Mouse (Mus musculus): ENCODE results near the gene Mrpl53. TPM values are rescaled to one million over a fixed set of nuclear protein-coding genes. Genes with fewer than 3 reads are reported as not detected.
A peak's percentile ranks its signal among the peaks of the same experiment; 100 is the strongest.

Gene Mrpl53
- total RNA-seq, 2 experiments from 2014 or later: 20.8 to 44.5 TPM

DNA sequence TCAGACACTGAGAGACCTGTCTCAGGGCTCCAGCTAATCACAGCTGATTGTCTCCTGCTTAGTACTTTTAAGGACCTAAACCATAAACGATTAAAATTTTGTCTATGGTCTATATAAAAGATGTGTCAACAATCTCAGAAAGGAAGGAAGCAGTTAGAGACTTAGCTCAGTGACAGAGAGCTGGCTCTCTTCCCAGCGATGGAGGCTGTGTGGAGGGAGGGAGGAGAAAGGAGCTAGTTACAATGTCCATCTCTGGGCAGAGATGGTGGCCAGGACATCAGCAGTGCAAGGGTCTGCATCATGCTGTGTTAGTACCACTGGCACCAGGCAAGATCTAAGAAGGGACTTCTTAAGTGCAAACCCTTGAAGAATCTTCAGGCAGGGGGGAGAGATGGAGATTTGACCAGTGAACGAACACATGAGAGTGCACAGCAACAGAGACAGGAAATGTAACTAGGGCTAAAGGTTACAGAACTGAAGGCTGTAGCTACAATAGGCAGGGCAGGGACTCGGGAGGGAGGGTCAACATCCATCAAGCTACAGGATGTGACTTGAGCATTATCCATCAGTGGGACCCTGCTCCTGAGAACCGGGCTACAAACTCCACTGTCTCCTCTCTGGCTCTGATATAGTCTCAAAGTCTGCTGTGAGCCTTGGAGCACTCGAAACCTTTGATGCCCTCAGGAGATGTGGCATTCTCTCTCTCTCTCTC, 16.3 kb upstream of the Mrpl53 start:
- no peak for ATAC-seq (ENCODE audit: poor library complexity, severe bottlenecking)

DNA sequence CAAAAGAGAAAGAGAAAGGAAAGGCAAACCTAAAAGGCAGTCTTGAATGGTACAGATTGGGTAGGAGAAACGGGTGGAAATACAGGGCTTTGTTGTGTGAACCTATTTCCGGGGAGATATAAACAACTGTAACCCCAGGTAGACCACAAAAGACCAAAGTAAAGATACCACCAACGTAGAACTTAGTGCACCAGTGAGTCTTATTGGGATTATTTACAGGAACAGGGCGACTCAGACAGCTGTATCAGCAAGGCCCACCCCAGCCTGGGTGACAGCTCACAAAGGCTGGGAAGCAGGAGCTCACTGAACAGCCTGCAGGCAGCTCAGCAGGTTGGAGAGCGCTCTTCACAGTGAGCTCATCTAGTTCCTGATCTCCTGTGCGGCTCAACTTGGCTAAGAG, 12.9 kb upstream of the Mrpl53 start:
- ATAC-seq (ENCODE audit: poor library complexity, severe bottlenecking): peak; percentile 34

DNA sequence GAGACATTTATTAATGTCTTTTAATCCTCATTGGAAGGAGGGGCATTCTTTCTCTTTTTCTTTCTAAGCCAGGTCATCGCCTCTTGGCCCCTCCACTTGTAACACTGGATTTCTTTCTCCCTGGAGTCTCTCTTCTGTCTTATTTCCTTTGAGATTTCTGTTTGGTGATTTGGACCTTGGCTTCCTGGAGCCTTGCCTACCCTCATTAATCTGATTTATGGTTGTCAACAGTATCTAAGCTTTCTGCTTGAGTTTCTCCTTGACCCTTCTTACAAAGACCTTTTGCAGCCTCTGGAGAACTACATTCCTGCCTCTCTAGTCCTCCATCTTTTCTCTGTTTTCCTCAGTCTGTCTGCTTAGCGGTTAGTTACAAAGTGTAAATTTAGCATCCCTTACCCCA, 10.4 kb upstream of the Mrpl53 start:
- no peak for ATAC-seq (ENCODE audit: poor library complexity, severe bottlenecking)

DNA sequence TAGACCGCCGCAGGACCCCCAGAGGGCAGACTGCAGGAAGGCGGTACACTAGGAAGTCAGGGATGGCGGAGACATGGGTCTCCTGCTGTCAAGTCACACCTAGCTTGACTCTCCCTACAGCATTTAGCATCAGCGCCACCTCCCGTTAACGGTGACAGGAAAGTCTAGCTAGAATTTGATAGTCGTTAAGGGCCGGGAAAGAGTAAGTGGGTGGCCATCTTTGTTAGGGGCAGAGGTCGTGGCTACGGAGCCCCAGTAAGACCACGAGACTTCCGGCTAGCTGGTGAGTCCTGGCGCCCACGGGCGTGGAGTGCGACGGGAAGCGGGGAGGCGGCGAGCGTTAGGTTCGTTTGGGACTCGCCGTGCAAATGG, 7.5 kb upstream of the Mrpl53 start, which contains the start of the genes Ccdc142 and Gm42688:
Gene Ccdc142, plus strand, starts transcription at position 286 of the 372 bp plus-strand sequence.
Gene Gm42688, plus strand, starts transcription at position 302 of the 372 bp plus-strand sequence.
- peak; percentile 88 for ATAC-seq (ENCODE audit: poor library complexity, severe bottlenecking)

GRCm38 (mm10) chr6:83101688-83102556, 6.9 kb upstream of the Mrpl53 start:
- ATAC-seq (ENCODE audit: poor library complexity, severe bottlenecking): peak; percentile 77

DNA sequence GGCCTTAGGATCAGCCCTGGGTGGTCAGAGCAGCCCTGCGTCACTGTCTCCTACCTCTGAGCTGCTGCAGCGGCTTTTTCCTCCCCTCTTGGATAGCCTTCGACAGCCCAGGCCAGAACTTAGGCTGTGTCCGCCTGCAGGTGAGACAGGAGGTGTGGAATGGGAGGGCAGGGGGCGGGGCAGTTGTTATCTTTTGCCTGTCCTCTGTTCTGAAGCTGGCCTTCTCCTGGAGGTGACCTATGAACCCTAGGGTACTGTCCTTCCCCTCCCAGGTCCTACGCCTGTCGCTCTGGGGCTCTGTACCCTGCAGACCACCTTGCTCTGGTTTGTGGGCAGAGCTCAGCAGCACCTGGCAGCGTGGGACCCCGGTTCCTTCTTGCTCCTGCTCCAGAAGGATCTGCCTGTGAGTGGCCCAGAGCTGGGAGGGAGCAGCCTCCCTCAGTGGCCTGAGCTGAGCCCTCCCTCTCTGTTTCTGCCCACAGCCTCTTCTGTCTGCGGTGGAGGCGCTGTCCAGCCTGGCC, 5.7 kb upstream of the Mrpl53 start:
- no peak for ATAC-seq (ENCODE audit: poor library complexity, severe bottlenecking)

GRCm38 (mm10) chr6:83104158-83104557, 4.7 kb upstream of the Mrpl53 start:
- ATAC-seq (ENCODE audit: poor library complexity, severe bottlenecking): no peak

DNA sequence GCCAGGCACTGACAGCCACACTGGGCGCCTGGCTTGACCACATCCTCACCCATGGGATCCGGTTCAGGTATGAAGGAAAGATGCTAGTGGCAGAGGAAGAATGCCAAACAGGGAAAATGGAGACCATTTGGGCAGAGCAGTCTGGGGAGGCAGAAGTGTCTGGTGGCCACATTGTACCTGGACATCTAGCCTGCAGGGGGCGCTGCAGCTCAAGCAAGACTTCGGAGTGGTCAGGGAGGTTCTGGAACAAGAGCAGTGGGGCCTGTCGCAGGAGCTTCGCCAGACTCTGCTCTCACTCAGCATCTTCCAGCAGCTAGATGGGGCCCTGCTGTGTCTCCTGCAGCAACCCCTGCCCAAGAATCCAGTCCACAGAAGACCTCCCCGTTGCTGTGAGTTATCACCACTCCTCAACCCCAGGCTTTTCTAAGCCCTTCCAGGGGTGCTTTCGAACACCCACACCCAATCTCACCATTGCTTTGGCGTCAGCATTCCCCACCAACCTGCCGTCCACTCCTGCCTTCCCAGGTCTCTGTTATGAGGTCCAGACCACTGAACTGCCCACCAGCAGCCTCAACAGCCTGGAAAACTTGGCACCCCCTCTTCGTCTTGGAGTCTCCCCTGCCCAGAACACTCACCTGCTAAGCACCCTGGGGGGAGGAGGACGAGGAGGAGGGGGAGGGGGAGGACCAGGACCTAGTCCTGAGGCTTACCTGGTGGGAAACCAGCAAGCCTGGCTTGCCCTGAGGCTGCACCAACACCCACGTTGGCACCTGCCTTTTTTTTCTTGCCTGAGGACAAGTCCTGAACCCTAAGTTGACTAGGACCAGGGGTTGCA, 1.1 kb upstream of the Mrpl53 start:
- ATAC-seq (ENCODE audit: poor library complexity, severe bottlenecking): peak; percentile 75

DNA sequence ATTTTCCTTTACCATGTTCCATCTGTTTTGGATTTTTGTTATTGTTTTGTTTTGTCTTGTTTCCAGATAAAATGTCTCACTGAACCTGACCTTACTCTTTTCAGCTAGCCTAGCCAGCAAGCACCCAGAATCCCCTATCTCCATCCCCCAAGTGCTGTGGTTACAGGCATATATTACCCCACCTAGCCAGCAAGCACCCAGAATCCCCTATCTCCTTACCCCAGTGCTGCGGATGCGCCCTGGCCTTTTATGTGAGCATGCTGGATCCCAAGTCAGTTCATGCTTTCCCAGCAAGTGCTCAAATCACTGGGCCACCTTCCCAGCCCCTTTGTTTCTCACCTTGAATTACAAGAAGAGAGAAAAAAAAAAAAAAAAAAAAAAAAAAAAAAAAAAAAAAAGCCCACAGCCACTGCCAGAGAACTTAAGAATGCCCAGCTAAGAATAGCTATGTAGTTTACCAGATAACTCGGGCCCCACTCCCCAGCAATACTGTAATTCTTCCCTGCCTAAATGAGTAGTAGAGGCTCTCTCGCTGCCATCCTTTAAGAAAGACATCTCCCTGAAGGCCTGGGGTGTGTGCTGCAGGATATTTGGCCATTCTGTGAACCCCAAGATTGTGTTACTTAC, 2.8 kb downstream of the Mrpl53 start:
- no peak for ATAC-seq (ENCODE audit: poor library complexity, severe bottlenecking)

GRCm38 (mm10) chr6:83115011-83115671, 6.3 kb downstream of the Mrpl53 start, which contains the start of gene Mogs:
Gene Mogs (plus strand): TSS chr6:83115496.
- peak; percentile 98 for ATAC-seq (ENCODE audit: poor library complexity, severe bottlenecking)

DNA sequence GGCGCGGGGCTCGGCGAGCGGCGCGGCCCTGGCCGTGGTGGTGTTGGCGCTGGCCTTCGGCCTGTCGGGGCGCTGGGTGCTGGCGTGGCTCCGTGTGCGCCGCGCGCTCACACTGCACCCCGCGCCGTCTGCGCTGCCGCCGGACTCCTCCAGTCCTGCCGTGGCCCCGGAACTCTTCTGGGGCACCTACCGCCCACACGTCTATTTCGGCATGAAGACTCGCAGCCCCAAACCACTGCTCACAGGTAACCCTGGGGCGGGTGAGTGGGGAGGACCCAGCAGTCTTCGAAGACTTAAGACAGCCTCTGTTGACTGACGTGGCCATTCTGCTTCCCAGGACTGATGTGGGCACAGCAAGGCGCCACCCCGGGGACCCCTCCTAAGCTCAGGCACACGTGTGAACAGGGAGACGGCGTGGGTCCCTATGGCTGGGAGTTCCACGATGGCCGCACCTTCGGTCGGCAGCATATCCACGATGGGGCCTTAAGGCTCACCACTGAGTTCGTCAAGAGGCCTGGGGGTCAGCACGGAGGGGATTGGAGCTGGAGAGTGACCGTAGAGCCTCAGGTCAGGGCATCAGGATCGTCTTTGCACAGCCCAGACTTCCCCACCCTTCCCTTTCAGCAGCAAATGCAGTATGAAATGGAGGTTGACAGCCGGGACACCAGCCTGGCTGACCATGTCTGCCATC, 7.0 kb downstream of the Mrpl53 start:
- peak; percentile 21 for ATAC-seq (ENCODE audit: poor library complexity, severe bottlenecking)

GRCm38 (mm10) chr6:83116373-83117164, 7.7 kb downstream of the Mrpl53 start:
- ATAC-seq (ENCODE audit: poor library complexity, severe bottlenecking): no peak

- ATAC-seq (ENCODE audit: poor library complexity, severe bottlenecking): no peak
Observed at GRCm38 (mm10) chr6:83117165-83117438, 8.3 kb downstream of the Mrpl53 start.

- no peak for ATAC-seq (ENCODE audit: poor library complexity, severe bottlenecking)
Observed at GRCm38 (mm10) chr6:83117616-83118015, 8.8 kb downstream of the Mrpl53 start.

DNA sequence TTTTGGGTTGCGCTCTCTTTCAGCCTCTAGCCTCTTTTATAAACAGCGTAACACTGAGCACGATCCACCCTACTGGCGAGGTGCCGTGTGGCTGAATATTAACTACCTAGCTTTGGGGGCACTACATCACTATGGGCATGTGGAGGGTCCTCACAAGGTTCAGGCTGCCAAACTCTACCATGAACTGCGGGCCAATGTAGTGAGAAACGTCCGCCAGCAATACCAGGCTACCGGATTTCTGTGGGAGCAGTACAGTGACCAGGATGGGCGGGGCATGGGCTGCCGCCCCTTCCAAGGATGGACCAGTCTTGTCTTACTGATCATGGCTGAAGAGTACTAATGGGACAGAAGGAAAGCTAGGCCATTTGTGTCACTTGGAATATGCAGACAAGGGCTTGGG, 9.5 kb downstream of the Mrpl53 start:
- ATAC-seq (ENCODE audit: poor library complexity, severe bottlenecking): no peak

DNA sequence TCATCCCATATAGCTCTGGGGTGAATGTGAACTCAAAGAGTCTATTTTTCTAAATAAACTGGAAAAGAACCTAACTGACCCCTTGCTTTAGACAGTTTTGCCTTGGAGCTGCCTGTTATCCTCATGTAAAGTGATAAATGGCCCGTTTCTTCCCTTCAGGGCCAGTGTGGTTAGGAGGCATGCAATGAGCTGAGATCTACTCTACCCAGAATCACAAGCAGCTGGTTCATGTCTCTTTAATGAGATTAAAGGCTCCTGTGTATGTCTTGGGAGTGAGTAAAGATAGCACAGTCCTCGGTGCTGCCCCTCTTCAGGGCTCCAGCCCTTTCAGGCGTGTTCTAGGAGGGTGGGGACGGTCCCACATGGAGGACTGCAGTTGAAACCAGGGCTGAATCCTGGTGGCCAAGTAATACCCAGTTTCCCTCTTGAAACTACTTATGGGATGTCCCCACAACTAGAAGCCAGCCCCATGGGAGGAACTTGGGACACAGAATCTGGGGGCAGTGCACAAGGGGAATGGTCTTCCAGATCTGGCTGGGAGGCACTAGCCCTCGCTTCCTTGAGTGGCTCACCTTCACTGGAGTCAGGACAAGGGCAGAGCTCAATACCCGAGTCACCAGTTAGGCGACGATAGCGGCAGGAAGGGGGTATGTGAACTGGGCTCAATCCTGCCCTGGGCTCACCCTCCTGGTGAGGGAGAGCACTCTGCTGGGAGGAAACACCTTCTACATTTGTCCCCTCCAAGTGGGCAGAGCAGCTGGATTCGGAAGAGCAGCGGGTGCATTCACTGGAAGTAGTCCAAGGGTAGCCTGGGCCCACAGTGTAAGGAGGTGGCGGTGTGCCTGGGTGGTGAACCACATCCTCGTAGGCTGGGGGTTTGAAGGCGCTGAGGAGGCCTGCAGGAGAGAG, 10.2 kb downstream of the Mrpl53 start:
- no peak for ATAC-seq (ENCODE audit: poor library complexity, severe bottlenecking)

- ATAC-seq (ENCODE audit: poor library complexity, severe bottlenecking): no peak
Observed at GRCm38 (mm10) chr6:83119734-83120051, 10.9 kb downstream of the Mrpl53 start.

Data from megakaryocyte, adult 5-6 weeks (primary cell).